Comparison of ENCODE assay signal across 21 mouse cellular contexts in the genomic region with DNA sequence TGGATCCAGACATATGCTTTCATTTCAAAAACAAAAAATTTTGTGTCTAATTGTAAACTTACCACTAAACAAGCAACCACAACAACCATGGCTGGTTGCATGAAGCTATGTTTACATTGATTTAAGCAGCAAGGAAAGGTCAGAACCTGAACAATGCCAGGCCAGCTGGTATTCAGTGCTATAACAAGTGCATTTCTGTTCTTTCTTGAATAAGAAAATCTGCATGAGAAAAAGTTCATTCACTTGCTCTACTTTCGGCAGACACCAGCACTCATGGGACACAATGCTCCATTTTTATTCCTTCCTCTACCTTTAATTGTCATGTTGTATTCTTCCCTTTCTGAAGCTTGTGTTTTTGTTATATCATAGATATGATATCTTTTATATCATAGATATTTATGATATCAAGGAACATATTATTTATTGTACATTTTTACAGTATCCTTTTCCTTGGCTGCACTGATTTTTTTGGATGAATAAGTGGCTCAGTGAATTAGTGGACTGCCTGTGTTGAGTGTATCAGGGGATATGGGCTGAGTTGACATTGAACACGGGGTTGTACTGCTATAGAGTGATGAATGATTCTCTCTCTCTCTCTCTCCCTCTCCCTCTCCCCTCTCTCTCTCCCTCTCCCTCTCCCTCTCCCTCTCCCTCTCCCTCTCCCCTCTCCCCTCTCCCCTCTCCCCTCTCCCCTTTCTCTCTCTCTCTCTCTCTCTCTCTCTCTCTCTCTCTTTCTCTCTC.
DNase-seq lines count a peak whose midpoint lies in the region; ATAC-seq and TF ChIP-seq lines count a peak whose summit lies in the region.
"Had no signal": no experiment of that assay in that cellular context is flagged by ENCODE, and none has a peak within 500 bp of the region (broad histone marks: within the 10 kb centered on the region; RNA-seq: fewer than 3 reads in every experiment).

No protein-coding gene starts in this region.

- H3K27ac ChIP-seq in forebrain, embryonic 12.5 days: no peak overlapping the region
- H3K27ac ChIP-seq in forebrain, embryonic 15.5 days (replicated peaks): no peak overlapping the region
- no peak overlapping the region for H3K27ac ChIP-seq in midbrain, embryonic 11.5 days (ENCODE audit: low read depth, low read length)
- no peak overlapping the region for H3K27ac ChIP-seq in midbrain, embryonic 16.5 days (ENCODE audit: low read length)
- no peak overlapping the region for H3K27ac ChIP-seq in ES-E14 (ENCODE audit: insufficient read depth, low read depth, low read length, poor library complexity, severe bottlenecking)
- H3K27ac ChIP-seq in hindbrain, embryonic 14.5 days: no peak overlapping the region
- H3K27ac ChIP-seq: embryonic facial prominence, embryonic 13.5 days; gastrocnemius, adult 2 months; heart, embryonic 15.5 days; kidney, postnatal 0 days; limb, embryonic 15.5 days; liver, embryonic 14.5 days; neural tube, embryonic 12.5 days had no signal

- in situ Hi-C loops in ES-E14 (cut with MboI; ENCODE audit: low sequenced_read_pairs in 2 of 2, unreplicated experiment in 2 of 2): no loop called here

- intact Hi-C loops in heart, postnatal 36 days (cut with DNase I): no loop called here

- no peak for DNase-seq in midbrain, embryonic 11.5 days (ENCODE audit: low spot score, missing footprints)
- DNase-seq in ES-E14 (ENCODE audit: low read depth, low spot score): no peak
- peak; percentile 16 for DNase-seq in hindbrain, embryonic 14.5 days (ENCODE audit: low spot score)
- DNase-seq in heart, postnatal 36 days: no peak
- DNase-seq: adrenal gland, postnatal 25 days; cerebellum, adult 9-11 months; gastrocnemius, adult 2 months; heart, postnatal 4 days; kidney, adult 2 months; left cerebral cortex, postnatal 4 days; lung, embryonic 14.5 days had no signal

- H3K9me3 ChIP-seq in forebrain, embryonic 12.5 days: no peaks in the 10 kb centered on the region
- no peaks in the 10 kb centered on the region for H3K9me3 ChIP-seq in forebrain, embryonic 15.5 days
- no peaks in the 10 kb centered on the region for H3K9me3 ChIP-seq in midbrain, embryonic 11.5 days (ENCODE audit: control insufficient read depth, low read length)
- no peaks in the 10 kb centered on the region for H3K9me3 ChIP-seq in midbrain, embryonic 16.5 days (replicated peaks; ENCODE audit: control insufficient read depth, low read length, poor library complexity, severe bottlenecking)
- no peaks in the 10 kb centered on the region for H3K9me3 ChIP-seq in ES-E14 (ENCODE audit: control insufficient read depth, insufficient read depth, low read depth, low read length)
- H3K9me3 ChIP-seq in hindbrain, embryonic 14.5 days (ENCODE audit: control insufficient read depth, low read length): no peaks in the 10 kb centered on the region
- H3K9me3 ChIP-seq: embryonic facial prominence, embryonic 13.5 days; heart, embryonic 15.5 days; neural tube, embryonic 12.5 days had no signal

- WGBS in forebrain, embryonic 12.5 days: 33% methylated on average over 2 of the region's 2 CpGs
- 32% methylated on average over 2 of the region's 2 CpGs for WGBS in forebrain, embryonic 15.5 days
- 59% methylated on average over 2 of the region's 2 CpGs for WGBS in midbrain, embryonic 11.5 days
- 31% methylated on average over 2 of the region's 2 CpGs for WGBS in midbrain, embryonic 16.5 days
- 26% methylated on average over 2 of the region's 2 CpGs for WGBS in hindbrain, embryonic 14.5 days

- H3K36me3 ChIP-seq in forebrain, embryonic 12.5 days (replicated peaks): no peaks in the 10 kb centered on the region
- no peaks in the 10 kb centered on the region for H3K36me3 ChIP-seq in forebrain, embryonic 15.5 days
- H3K36me3 ChIP-seq in midbrain, embryonic 11.5 days (ENCODE audit: control insufficient read depth, insufficient read depth, low read length): no peaks in the 10 kb centered on the region
- H3K36me3 ChIP-seq in midbrain, embryonic 16.5 days (ENCODE audit: control insufficient read depth, insufficient read depth, low read length): no peaks in the 10 kb centered on the region
- H3K36me3 ChIP-seq in ES-E14 (ENCODE audit: control insufficient read depth, insufficient read depth, low read length, poor library complexity, severe bottlenecking): no peaks in the 10 kb centered on the region
- H3K36me3 ChIP-seq in hindbrain, embryonic 14.5 days (replicated peaks; ENCODE audit: control insufficient read depth, insufficient read depth): no peaks in the 10 kb centered on the region
- H3K36me3 ChIP-seq: embryonic facial prominence, embryonic 13.5 days; heart, embryonic 15.5 days; limb, embryonic 15.5 days; neural tube, embryonic 12.5 days had no signal

- H3K4me3 ChIP-seq in forebrain, embryonic 12.5 days (replicated peaks): no peak overlapping the region
- no peak overlapping the region for H3K4me3 ChIP-seq in forebrain, embryonic 15.5 days
- H3K4me3 ChIP-seq in midbrain, embryonic 11.5 days (ENCODE audit: low read depth, low read length): no peak overlapping the region
- H3K4me3 ChIP-seq in midbrain, embryonic 16.5 days (ENCODE audit: low read depth, low read length): no peak overlapping the region
- no peak overlapping the region for H3K4me3 ChIP-seq in ES-E14 (ENCODE audit: insufficient read depth in 1 of 2, low read depth in 1 of 2, low read length in 2 of 2, poor library complexity in 1 of 2, severe bottlenecking in 1 of 2)
- H3K4me3 ChIP-seq in hindbrain, embryonic 14.5 days (replicated peaks; ENCODE audit: low read length): no peak overlapping the region
- H3K4me3 ChIP-seq: embryonic facial prominence, embryonic 13.5 days; erythroblast, embryonic 14.5 days; gastrocnemius, adult 2 months; heart, embryonic 15.5 days; limb, embryonic 15.5 days; neural tube, embryonic 12.5 days had no signal

- no peaks in the 10 kb centered on the region for H3K4me1 ChIP-seq in forebrain, embryonic 12.5 days
- H3K4me1 ChIP-seq in forebrain, embryonic 15.5 days: no peaks in the 10 kb centered on the region
- H3K4me1 ChIP-seq in midbrain, embryonic 11.5 days (ENCODE audit: control insufficient read depth, insufficient read depth, low read length): no peaks in the 10 kb centered on the region
- H3K4me1 ChIP-seq in midbrain, embryonic 16.5 days (ENCODE audit: control insufficient read depth, insufficient read depth, low read length): no peaks in the 10 kb centered on the region
- H3K4me1 ChIP-seq in ES-E14 (ENCODE audit: control insufficient read depth in 2 of 2, insufficient read depth in 2 of 2, low read length in 2 of 2, poor library complexity in 1 of 2): 0 out of 4 replicates have a peak, but pooled peaks cover 0 to 2% of the 10 kb centered on the region in 2 experiments
- H3K4me1 ChIP-seq in hindbrain, embryonic 14.5 days (replicated peaks; ENCODE audit: control insufficient read depth, insufficient read depth, low read length): no peaks in the 10 kb centered on the region
- H3K4me1 ChIP-seq: embryonic facial prominence, embryonic 13.5 days; heart, embryonic 15.5 days; limb, embryonic 15.5 days; neural tube, embryonic 12.5 days had no signal

- no peak overlapping the region for H3K4me2 ChIP-seq in forebrain, embryonic 12.5 days
- no peak overlapping the region for H3K4me2 ChIP-seq in forebrain, embryonic 15.5 days (replicated peaks)
- H3K4me2 ChIP-seq in midbrain, embryonic 11.5 days: no peak overlapping the region
- no peak overlapping the region for H3K4me2 ChIP-seq in midbrain, embryonic 16.5 days (ENCODE audit: low read length)
- H3K4me2 ChIP-seq in hindbrain, embryonic 14.5 days (replicated peaks): no peak overlapping the region
- H3K4me2 ChIP-seq: embryonic facial prominence, embryonic 13.5 days; heart, embryonic 15.5 days; limb, embryonic 15.5 days; lung, embryonic 14.5 days; neural tube, embryonic 12.5 days had no signal

- no peak overlapping the region for H3K9ac ChIP-seq in forebrain, embryonic 12.5 days
- H3K9ac ChIP-seq in forebrain, embryonic 15.5 days (replicated peaks): no peak overlapping the region
- H3K9ac ChIP-seq in midbrain, embryonic 11.5 days (ENCODE audit: low read length): no peak overlapping the region
- no peak overlapping the region for H3K9ac ChIP-seq in midbrain, embryonic 16.5 days (ENCODE audit: low read depth, low read length)
- no peak overlapping the region for H3K9ac ChIP-seq in ES-E14 (ENCODE audit: insufficient read depth, low read depth, low read length, poor library complexity, severe bottlenecking)
- H3K9ac ChIP-seq in hindbrain, embryonic 14.5 days: no peak overlapping the region
- H3K9ac ChIP-seq: embryonic facial prominence, embryonic 13.5 days; heart, embryonic 15.5 days; limb, embryonic 15.5 days; liver, embryonic 14.5 days; lung, embryonic 14.5 days; neural tube, embryonic 12.5 days had no signal

- no peaks in the 10 kb centered on the region for H3K27me3 ChIP-seq in forebrain, embryonic 12.5 days
- H3K27me3 ChIP-seq in forebrain, embryonic 15.5 days: no peaks in the 10 kb centered on the region
- H3K27me3 ChIP-seq in midbrain, embryonic 11.5 days (ENCODE audit: control insufficient read depth, insufficient read depth, low read length): no peaks in the 10 kb centered on the region
- no peaks in the 10 kb centered on the region for H3K27me3 ChIP-seq in midbrain, embryonic 16.5 days (ENCODE audit: control insufficient read depth, insufficient read depth, low read depth, low read length)
- H3K27me3 ChIP-seq in hindbrain, embryonic 14.5 days (ENCODE audit: control insufficient read depth, insufficient read depth, low read length): no peaks in the 10 kb centered on the region
- H3K27me3 ChIP-seq: embryonic facial prominence, embryonic 13.5 days; heart, embryonic 15.5 days; limb, embryonic 15.5 days; neural tube, embryonic 12.5 days had no signal

- peak; percentile 57; the same call in 1 of the 2 replicates for ATAC-seq in forebrain, embryonic 12.5 days (ENCODE audit: low FRiP score)
- ATAC-seq in forebrain, embryonic 15.5 days (replicated peaks): no peak
- ATAC-seq in midbrain, embryonic 11.5 days (ENCODE audit: low FRiP score): peak; percentile 81
- ATAC-seq in midbrain, embryonic 16.5 days: no peak
- ATAC-seq in hindbrain, embryonic 14.5 days (ENCODE audit: low FRiP score): no peak

TF ChIP-seq in ES-E14, 5 proteins besides CTCF, POLR2A, EP300 and RAD21:
- TF ChIP-seq HCFC1 (IDR thresholded peaks at IDR 0.05; ENCODE audit: borderline replicate concordance, insufficient read depth, low read length): no peak
- no peak for TF ChIP-seq ZNF384 (IDR thresholded peaks at IDR 0.05; ENCODE audit: low read depth, low read length)
- peak; percentile 52; the same call in 1 of the 2 replicates for TF ChIP-seq CHD2 (IDR thresholded peaks at IDR 0.05; ENCODE audit: low read depth, low read length)
TF ChIP-seq in ES-E14: peak in this region for 1.

Comparison
In these comparisons a context has a peak if more than half of its experiments do, and no peak if none do; other contexts are left out.
1. ATAC-seq: peak in forebrain, embryonic 12.5 days (single experiment) and midbrain, embryonic 11.5 days (single experiment); none in forebrain, embryonic 15.5 days (single experiment), midbrain, embryonic 16.5 days (single experiment) and hindbrain, embryonic 14.5 days (single experiment).